Mouse (Mus musculus): ENCODE data around the gene Slc16a5.

The Slc16a5 gene

DNA sequence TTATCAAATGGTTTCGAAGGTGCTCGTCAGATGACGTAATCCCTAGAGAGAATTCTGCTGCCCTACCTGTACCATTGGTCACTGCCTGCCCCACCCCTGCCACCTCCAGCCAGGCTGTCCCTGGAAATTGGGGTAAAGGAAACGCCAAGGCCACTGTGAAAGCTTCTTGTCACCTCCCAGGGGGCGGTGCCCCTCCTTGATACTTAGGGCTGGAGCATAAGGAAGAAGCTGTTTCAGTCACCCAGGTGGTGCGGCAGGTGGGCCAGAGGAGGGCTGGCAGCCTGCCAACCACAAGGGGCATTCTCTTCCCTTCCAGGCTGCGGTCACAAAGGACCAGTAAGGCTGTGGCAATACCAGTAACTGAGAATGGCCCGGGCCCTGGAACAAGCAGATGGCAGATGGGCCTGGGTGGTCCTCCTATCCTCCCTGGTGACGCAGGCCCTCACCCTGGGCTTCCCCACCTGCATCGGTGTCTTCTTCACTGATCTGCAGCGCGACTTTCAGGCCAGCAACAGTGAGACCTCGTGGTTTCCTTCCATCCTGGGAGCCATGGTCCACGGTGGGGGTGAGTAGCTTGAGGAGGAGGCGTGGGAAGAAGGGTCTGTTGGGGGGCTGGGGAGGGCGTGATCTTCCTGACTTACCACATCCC lies at the start of gene Slc16a5:
Gene Slc16a5, plus strand, starts transcription at position 232 of the 649 bp plus-strand sequence.
- no peak for DNase-seq (ENCODE audit: low spot score)

- peak; percentile 97 for DNase-seq (ENCODE audit: low spot score)
These were observed 42.6 kb upstream of the Slc16a5 start, which contains the start of the genes Atp5h and Kctd2 for GRCm38 (mm10) chr11:115419531-115420237. Gene Atp5h, minus strand, starts transcription at chr11:115419962. Gene Kctd2, plus strand, starts transcription at chr11:115420128.

DNA sequence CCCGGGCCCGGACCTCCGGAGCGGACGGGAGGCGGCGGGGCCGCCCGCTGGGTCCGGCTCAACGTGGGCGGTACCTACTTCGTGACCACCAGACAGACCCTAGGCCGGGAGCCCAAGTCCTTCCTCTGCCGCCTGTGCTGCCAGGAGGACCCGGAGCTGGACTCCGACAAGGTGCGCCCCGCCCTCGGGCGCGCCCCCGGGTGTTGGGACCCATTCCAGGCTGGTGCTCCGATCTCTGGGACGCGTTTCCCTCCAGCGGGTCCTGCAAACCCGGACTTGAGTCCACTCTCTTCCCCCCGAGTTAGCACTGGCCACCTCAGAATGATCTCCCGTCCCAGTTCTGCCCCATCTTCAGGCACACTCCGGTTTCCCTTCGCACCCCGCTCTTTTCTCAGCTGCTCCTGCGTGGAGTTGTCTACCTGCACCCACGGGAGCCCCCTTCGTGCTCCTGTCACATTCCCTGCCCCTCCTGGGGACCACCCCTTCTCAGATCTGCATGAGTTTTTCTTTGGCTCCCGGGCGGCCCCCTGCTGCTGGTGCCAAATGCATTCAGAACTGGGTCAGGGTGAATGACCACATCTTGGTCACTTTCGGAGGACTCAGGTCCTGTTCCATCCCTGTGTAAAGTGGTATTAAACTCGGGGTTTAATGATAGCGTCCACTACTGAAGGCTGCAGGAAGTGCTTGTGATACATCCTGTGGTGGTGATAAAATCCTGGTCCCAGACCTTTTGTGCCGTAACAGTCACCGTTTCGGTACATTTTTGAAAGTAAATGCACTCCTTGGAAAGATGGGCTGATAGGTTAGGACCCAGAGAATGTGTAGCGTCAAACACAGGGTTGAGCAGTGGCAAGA lies 41.7 kb upstream of the Slc16a5 start:
- peak; percentile 79 for DNase-seq (ENCODE audit: low spot score)

DNA sequence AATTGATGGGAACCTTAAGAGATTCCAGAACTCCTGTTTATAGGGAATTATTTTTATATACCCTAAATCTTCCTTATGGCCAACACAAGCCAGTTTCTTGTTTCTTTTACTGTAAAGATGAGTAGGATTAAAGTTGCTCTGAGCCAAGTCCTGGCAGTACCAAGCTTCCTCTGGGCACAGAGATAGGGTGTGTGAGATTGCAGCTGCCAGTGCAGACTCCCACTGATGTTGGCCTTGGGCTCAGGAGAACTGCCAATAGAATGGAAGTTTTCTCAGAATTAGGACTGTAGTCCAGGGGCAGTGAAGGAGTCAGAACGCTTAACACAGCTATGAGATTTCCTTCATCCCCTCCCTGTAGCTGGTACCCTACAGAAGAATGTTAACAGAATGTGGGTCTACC lies 40.9 kb upstream of the Slc16a5 start:
- peak; percentile 53 for DNase-seq (ENCODE audit: low spot score)

- no peak for DNase-seq (ENCODE audit: low spot score)
These were observed 40.3 kb upstream of the Slc16a5 start for GRCm38 (mm10) chr11:115421972-115422371.

DNA sequence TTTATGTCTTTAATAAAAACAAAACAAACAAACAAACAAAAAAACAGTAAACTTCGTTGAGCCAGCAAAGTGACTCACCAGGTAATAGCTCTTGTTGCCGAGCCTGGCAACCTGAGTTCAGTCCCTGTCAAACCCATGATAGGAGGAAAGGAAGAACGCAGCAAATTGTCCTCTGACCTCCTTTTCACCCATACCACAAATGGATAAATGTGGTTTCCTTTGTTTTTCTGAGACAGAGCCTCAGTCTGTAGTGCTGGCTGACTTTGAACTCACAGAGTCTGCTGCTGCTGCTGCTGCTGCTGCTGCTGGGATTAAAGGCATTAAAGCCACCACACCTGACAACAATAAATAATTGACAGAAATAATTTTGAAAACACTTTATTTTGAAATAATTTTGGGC lies 39.2 kb upstream of the Slc16a5 start:
- no peak for DNase-seq (ENCODE audit: low spot score)

DNA sequence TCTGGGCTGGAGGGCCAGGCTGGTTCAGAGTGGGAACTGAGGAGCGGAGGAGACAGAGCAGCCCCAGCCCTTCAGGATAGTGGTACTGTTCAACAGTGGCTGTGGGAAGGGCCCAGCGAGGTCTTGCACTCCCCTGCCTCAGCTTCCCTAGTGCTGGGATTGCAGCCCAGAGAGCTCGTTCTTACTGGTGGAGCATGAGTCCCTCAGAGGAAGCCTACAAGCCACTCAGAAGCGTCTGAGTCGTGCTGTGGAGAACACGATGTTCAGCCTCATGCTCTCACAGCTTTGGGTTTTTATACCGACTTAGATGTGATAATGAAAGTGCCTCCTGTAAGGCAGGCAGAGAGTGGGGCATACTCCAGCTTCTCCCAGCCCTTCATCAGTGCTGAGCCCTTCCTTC lies 37.6 kb upstream of the Slc16a5 start:
- DNase-seq (ENCODE audit: low spot score), result no peak

- no peak for DNase-seq (ENCODE audit: low spot score)
These were observed 36.6 kb upstream of the Slc16a5 start for GRCm38 (mm10) chr11:115425671-115426070.

GRCm38 (mm10) chr11:115427482-115428331 lies 34.6 kb upstream of the Slc16a5 start:
- no peak for DNase-seq (ENCODE audit: low spot score)

DNA sequence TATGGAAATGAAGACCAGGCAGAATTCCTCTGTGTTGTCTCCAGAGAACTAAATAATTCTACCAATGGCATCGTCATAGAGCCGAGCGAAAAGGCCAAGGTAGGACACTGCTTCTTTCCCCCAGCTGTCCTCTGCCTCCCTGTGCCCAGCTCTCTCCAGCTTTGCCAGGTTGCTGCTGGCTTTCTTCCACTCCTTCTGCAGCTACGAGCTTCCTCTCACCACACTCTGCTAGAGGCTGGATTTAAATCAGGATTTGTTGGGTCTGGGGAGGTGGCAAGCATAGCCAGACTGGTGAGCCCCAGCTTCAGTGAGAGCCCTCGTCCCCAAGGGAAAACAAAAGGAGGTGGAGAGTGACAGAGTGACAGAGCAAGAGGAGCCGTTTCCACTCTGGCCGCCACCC lies 33.0 kb upstream of the Slc16a5 start:
- DNase-seq (ENCODE audit: low spot score), result no peak

GRCm38 (mm10) chr11:115430561-115430960 lies 31.7 kb upstream of the Slc16a5 start:
- DNase-seq (ENCODE audit: low spot score), result no peak

- no peak for DNase-seq (ENCODE audit: low spot score)
These were observed 29.5 kb upstream of the Slc16a5 start for GRCm38 (mm10) chr11:115432814-115433213.

DNA sequence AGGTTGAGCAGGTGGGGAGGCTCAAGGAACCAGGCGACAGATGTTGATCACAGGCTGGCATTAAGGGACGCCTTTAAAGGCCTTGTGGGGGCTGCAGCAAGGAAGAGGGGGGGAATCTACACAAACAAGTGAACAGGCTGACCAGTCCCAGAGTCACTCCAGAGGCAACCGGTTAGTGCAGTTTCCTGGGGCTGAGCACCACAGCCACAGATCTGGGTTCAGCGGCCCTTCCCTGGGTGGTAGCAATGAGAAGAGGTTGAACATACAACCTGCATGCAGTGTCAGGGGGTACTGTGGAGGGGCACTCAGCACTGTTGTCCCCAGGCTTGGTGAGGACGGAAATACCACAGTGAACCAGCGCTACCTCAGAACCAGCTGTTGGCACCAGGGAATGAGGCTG lies 28.9 kb upstream of the Slc16a5 start:
- DNase-seq (ENCODE audit: low spot score), result no peak

DNA sequence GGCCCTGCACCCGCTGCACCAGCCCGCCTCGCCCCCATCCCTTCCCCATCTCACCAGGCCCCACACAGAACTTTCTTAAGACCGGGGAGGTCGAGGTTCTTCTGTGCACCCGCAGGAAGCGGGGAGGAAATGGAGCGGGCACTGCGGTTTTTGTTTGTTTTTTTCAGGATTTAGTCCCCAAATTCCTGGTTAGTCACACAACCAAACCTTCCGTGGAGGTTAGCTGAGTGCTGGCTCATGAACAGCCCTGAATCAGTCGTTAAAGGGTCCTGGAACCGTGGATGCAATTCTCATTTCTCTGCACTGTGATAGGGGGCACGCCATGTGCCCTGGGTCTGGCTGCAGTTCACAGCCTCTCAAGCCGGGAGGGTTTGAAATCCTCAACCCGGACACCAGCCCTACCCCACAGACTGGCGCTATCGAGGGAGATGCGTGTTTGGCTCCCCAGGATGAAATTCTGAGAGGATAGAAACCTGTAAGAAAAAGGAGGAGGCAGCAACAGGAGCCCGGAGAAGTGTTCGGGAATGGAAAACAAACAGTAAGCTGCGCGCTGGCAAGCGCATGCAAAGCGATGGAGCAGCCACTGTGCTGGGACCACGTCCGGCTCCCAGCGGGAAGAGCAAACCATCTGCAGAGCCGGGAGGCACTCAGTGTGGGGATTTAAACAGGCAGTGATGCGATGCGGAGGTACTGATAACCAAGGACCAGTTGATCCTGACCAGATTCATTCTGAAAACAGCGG lies 26.5 kb upstream of the Slc16a5 start:
- DNase-seq (ENCODE audit: low spot score), result no peak

DNA sequence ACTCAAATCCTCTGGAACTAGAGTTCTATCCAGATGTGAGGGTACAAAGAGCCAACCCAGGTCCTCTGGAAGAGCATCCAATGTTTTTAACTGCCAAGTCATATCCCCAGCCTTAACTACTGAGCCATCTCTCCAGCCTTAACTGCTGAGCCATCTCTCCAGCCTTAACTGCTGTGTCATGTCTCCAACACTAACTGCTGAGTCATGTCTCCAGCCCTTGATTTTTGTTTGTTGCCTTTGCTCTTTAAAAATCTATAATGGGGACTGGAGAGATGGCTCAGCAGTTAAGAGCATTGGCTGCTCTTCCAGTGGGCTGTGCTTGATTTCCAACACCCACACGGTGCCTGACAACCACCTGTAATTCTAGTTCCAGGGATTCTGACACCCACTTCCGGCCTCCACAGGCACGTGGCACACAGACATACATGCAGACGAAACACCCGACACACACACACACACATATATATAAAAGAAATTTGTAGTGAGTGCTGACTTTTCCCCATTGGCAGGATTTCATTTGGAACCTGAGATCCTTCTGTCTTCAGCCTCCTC lies 24.6 kb upstream of the Slc16a5 start:
- no peak for DNase-seq (ENCODE audit: low spot score)

- no peak for DNase-seq (ENCODE audit: low spot score)
These were observed 22.9 kb upstream of the Slc16a5 start for GRCm38 (mm10) chr11:115439326-115439725.

- DNase-seq (ENCODE audit: low spot score), result peak; percentile 51
These were observed 22.2 kb upstream of the Slc16a5 start, which contains the start of gene Trim80 for GRCm38 (mm10) chr11:115439906-115440595. Gene Trim80, plus strand, starts transcription at chr11:115440545.

DNA sequence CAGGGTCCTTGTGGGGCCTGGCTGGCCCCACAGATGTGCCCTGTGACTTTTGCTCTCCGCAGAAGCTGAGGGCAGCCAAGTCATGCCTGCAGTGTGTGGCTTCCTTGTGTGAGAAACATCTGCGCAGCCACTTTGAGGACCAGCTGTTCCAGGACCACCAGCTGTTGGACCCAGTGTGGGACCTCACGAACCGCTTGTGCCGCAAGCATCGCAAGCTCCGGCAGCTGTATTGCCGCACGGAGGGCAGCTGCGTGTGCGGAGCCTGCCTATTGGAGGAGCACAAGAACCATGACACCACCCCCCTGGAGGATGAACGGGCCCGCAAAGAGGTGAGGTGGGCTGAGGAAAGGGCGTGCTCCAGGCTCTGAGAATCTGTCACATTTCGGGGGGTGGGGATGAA lies 20.9 kb upstream of the Slc16a5 start:
- DNase-seq (ENCODE audit: low spot score), result no peak

DNA sequence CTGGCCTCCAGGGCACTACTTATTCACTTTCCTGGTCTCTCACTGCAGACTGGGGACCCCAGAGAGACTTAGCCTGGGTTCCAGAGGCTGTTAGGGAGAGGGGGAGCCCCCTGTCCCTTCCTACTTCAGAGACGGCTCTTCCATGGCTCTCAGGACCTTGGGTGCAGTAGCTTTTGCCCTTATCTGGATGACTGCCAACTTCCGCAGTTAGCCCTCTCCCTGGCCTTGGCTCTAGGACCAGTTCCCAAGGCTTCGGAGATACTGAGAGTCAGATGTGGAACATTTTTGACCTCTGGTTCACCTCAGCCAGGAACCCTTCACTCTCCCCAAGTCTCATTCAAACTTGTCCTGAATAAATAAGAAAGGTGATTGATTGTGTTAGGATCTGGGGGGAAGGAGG lies 15.4 kb upstream of the Slc16a5 start:
- peak; percentile 62 for DNase-seq (ENCODE audit: low spot score)

DNA sequence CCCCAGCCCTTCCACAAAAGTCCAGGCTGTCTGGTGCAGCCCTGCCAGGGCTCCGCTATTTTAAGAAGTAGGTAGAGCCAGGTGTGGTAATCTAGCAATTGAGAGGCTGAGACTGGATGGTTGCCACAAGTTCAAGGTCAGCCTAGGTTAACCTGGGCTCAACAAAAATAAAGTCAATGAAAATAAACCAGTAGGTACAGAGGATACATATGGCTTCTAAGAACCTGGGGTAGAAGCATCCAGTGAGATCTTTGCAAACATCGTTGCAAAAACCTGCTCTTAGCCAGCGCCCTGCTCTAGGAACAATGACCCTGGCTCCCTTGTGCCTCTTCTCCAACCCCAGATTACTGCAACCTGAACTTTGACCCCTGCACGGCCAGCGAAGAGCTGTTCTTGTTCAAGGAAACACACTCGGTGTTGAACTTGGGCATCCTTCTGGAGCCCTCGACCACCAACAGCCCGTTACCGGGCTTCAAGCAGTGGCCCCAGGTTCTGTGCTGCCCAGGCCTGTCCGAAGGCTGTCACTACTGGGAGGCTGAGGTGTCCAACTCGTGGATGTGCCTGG lies 14.9 kb upstream of the Slc16a5 start:
- DNase-seq (ENCODE audit: low spot score), result no peak

Measured in testis, postnatal 14 days (tissue).